Mouse (Mus musculus): ENCODE results near the gene Epc2.

Epc2 gene

DNA sequence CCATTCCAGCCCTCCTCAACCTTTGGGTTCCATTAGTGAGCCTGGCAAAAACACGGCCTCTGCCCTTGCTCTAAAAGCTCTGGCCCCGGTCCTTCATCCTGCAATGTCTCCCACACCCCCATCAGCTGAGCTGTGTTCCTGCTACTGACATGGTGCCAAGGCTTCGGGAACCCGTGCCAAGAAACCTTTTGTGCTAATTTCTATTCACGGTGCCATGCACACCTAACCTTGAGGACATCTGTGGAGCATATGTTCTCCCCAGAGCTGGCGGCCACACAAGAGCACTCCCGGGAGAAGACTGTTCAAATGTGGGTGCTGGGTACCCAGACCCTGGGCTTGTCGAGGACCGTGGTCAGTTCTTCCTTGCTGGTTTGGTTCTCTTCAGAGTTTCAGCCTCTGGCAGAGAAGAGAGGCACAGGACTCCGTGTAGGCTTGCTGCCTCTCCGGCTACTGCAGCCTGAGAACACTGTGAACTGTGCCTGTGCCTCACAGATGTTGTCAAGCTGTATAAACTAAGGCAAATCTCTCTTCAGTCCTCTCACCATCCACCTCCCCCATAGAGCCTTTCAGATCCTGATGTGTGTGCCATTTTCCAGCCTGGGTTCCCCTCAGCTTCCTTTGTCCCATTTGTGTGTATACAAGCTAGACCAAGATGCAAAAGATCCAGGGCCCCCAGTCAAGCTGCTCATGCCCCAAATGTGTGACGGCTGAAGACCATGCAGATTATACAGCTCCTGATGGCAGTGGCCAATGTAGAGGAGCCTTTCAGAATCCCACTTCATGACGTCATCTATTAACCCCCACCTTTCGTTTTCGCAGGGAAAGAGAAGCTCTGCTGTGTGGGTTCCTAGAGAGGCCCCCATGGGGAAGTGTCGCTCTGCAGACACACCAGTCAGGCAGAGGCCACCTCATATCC lies 118.8 kb downstream of the Epc2 start:
- no peak for DNase-seq (ENCODE audit: low read depth, low spot score)

DNA sequence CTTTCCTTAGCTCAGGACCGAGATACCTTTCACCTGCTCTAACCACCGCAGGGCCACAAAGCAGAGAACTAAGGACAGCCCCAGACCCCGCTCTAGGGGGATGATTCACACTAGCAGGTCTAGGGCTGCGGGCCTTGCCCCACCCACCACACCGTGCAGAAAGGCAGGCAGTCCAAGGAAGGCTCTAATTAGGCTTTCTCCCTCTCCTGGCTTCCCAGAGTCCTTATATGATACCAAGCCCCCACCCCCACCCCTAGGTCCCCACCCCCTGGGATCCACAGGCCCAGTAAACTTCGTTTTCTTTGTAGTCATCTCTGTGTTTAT lies 119.5 kb downstream of the Epc2 start:
- DNase-seq (ENCODE audit: low read depth, low spot score), result no peak

DNA sequence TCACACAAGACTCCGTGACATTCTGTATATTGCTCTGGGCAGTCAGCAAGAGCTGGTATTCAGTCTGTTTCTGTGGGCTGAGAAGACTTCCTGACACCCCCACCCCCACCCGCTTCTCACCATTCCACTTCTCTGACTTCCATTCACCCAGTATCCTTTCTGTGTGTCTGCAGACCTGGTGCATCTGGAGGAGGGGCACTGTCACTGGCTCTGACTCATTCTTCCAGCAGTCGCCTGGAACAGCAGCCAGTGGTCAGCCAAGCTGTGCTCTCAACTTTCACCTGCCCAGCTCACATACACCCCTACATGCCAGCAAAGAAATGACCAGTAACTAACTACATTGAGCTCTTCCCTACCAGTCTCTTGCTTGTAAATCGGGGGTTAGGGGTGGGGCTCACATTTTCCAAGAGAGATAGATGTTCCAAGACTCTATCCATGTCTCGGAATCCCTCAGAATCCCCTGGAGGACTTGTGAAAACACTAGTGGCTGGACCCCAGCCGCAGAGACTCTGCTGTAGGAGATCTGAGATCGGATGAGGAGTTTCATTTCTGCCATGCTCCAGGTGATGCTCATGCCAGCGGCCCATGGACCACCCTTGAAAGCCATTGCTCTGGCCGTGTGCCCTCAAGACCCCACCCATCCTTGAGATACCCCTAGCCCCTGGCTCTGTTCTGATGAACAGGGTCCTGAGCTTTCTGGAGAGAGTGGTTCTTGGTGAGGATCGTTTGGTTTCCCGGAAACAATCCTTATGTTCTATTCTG lies 120.1 kb downstream of the Epc2 start:
- DNase-seq (ENCODE audit: low read depth, low spot score), result no peak

DNA sequence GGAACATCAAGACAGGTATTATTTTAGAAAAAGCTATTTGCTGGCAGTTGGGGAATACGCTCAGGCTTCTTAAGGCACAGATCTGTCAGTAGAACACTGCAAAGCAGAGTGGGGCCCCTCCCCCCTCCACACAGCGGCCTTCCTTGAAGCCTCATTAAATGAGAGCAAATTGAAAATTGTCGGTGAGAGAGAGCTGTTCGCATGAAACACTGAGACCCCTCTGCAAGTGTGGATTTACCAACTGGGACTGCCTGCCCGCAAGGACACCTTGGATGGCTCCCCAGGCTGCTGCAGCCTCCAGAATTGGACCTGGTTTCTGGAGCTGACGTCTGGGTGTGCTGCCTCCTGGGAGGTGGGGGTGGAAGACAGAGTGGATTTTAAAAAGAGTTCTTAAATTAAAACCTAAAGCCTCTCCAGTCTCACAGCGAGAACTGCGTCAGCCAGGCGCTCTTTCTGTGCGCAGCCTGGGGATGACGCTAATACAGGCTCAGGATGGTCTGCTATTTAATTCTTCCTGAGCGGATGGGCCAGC lies 120.9 kb downstream of the Epc2 start:
- no peak for DNase-seq (ENCODE audit: low read depth, low spot score)

DNA sequence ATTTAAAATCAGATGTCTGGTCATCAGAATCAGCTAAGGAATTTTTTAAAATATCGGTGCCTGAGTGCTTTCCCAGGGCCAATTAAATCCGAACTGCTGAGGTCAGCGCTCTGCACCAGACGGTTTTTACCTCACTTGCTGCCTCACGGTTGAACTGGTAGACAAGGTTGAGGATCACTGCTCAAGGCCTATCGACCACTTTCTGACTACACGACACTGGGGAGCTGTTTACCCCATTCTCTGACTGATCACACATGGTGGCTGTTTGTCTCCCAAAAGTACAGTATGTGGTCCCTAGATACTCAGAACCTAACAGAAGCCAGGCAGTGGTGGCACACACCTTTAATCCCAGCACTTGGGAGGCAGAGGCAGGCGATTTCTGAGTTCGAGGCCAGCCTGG lies 121.4 kb downstream of the Epc2 start:
- no peak for DNase-seq (ENCODE audit: low read depth, low spot score)

DNA sequence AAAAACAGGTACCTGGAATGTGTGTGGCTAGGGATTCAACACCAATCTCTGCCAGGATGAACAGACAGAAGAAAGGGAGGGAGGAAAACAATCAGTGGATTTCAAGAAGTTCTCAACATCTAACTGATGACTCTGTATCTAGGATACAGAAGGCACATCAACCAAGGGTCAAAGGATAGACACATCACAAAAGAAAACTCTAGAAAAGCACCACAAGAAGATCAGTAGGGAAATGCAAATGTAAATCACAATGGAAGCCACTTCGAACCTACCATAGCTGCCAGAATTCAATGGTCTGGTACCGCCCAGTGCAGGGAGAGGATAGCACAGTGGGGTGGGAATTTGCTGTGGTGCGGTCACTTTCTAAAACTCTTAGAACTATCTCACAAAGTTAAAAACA lies 122.0 kb downstream of the Epc2 start:
- DNase-seq (ENCODE audit: low read depth, low spot score), result no peak

DNA sequence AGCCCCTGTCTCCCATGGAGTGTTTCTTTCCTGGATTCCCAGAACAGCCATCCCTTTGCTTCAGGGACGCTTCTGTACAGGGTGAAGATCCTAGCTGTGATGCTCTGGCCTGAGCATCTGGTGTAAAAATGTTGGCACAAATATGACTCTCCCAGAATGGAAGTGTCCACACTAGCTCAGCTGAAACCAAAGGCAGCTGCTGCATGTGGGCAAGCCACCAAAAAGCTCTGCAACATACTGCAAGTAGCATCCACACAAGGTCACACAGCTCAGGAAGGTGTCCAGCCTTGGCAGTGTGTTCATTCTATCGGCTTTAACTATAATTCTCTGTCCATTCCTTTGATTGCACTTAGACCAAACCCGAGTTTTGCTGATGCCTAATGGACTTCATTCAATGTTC lies 129.3 kb downstream of the Epc2 start:
- no peak for DNase-seq (ENCODE audit: low read depth, low spot score)

DNA sequence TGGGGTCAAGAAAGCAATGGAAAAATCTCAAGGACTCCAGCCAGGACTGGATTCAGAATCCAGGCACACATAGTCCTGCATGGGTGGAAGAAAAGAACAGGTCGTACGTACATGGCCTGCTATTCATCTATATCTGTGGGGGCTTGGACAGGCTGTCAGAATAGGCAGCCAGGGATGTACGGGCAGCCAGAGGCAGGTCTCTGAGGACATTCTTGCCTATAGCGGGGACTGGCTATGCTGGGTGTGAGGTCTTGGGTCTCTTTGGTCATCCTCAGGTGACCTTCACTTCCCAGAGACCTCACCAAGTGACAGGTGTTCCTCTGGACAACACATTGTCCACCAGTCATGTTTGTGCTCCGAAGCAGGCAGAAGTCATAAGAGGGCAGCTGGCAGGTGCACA lies 131.3 kb downstream of the Epc2 start:
- no peak for DNase-seq (ENCODE audit: low read depth, low spot score)

DNA sequence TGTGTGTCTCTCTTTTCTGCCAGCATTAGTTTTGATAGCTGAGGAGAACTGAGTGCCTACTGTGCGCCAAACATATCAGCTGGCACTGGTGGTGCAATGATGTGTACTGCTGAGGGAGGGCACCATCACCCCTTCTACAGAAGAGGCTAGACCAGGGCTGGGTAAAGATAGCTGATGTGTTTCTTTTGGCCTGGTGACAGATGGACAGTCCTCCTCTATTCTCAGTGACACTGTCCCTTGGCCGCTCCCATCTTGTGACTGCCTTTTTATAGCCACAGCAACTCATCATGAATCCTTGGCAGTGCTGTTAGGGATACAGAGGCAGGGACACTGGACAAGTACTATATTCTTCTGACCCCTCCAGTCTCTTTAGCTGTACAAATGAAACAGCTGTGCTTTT lies 132.0 kb downstream of the Epc2 start:
- no peak for DNase-seq (ENCODE audit: low read depth, low spot score)

DNA sequence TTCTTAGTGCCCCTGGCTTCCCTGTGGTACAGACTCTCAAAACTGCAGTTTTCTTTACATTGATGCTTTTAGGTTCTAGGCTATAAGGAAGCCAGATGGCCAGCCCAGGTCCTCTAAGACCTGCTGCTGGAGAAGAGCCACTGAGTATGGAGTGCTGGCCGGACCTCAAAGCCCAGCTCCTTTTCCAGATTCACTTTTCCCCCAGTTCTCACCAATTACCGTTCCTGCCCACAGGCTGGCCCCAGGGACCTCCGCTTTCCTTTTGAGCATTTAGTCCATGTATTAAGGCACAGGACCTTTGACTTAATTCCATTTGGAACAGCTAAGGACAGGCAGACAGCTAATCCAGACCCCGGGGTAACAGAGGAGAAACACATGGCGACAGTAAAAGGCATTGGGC lies 139.2 kb downstream of the Epc2 start:
- DNase-seq (ENCODE audit: low read depth, low spot score), result no peak

DNA sequence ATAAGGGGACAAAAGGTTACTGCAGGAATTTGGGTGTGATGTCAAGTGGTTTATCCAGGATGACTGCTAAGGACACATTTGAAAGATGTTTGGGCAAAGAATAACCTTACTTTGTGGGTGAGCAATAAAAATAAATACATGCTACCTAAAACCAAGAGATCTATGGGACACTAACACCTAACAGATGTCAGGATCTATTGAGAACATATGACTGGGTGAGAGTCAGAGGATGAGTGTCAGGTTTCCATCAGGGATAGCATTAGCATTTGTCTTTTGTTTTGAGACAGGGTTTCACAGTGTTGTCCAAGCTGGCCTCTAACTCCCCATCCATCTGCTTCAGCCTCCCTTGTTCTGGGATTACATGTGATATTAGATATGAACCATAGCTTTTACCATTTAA lies 141.6 kb downstream of the Epc2 start:
- DNase-seq (ENCODE audit: low read depth, low spot score), result no peak

DNA sequence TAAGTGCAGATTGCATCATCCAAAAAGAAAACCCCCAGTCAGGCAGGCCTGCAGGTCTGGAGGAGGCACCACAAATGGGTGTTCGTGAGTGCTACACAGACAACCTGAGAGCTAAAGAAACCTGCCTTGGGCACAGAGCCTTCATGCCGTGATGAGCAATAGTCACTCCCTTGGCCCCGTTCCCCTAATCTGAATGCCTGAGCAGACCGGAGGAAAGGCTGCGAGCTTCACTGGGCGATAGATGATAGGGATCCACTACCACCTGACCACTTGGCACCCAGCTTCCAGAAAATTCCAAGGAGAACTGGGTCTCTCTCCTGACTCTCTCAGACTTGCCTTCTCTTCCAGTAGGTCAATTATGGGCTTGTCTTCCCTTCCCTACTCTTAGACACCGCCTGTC lies 143.6 kb downstream of the Epc2 start:
- DNase-seq (ENCODE audit: low read depth, low spot score), result no peak

DNA sequence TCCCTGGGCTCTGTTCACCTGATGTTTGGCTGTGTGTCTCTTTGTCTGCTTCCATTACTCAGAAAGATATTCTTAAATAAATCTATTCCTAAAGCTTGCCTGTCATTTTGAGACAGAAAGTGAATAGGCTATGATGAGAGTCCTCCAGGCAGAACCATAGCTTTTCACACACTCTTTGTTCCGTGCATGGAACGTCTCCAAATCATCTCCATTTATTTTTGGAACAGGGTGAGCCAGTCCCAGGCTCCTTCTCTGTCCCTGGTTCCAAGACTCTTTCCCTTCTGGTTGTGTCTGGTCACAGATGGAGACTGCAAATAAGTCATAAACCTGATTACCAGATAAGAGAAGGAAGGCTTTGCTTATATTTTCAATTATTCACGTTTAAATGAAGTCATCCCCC lies 145.0 kb downstream of the Epc2 start:
- DNase-seq (ENCODE audit: low read depth, low spot score), result no peak

DNA sequence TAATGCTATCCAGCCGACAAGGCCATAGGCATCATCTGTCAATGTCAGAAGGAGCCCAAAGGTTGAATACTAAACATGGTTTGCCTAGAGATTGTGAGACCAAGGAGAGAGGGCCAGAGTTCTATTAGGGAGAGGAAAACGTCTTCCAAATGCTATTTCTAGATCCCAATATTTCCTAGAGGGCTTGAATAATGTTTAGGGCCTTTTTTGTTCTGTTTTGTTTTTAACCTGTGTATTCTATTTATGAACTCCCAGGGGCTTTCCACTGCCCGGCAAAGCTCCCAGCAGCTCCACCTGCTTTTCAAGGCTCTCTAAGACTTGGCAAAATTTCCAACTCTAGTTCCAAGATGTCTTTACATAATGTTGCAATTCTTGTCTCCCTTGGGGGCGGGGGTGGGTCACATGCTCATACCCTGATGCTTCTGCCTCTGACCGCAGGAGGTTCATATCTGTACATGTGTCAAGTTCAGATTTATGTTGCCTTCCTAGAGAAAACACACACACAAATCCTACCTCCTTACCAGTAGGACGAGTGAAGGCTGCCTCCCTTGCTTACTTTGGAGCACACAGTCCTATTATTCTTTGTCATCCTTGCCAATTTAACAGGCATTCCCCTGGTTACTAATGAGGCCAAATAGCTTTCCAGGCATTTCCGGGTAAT lies 148.9 kb downstream of the Epc2 start:
- DNase-seq (ENCODE audit: low read depth, low spot score), result no peak

All from CD4-positive, CD25-positive, alpha-beta regulatory T cell, adult 2 months (primary cell).